Mouse (Mus musculus) ES-E14 (cell line): ENCODE data around the gene Smoc2.

Source experiments
- CHD2 ChIP-seq: IDR thresholded peaks from 2 replicates; pipeline ENCODE4 v1.6.1; 2014; ENCODE audit warnings: mild to moderate bottlenecking, low read depth, low read length, inconsistent platforms
- ZC3H11A ChIP-seq: IDR thresholded peaks from 2 replicates; pipeline ENCODE4 v1.6.1; 2012; ENCODE audit warnings: low read depth, mild to moderate bottlenecking, inconsistent platforms, low read length, borderline replicate concordance
- ZNF384 ChIP-seq: IDR thresholded peaks from 2 replicates; pipeline ENCODE4 v1.6.1; 2012; ENCODE audit warnings: low read depth, low read length, inconsistent platforms

GRCm38 (mm10) chr17:14343442-14343841 is 64.1 kb downstream of the Smoc2 start:
- TF ChIP-seq CHD2 (no peak), ZC3H11A (no peak), ZNF384 (no peak)
